Mouse (Mus musculus): ENCODE data around the gene Rab11fip5. TPM values are rescaled to one million over a fixed set of nuclear protein-coding genes. Genes with fewer than 3 reads are reported as not detected.

The Rab11fip5 gene
- total RNA-seq, 1 experiment from 2014 or later: 3.0 TPM

DNA sequence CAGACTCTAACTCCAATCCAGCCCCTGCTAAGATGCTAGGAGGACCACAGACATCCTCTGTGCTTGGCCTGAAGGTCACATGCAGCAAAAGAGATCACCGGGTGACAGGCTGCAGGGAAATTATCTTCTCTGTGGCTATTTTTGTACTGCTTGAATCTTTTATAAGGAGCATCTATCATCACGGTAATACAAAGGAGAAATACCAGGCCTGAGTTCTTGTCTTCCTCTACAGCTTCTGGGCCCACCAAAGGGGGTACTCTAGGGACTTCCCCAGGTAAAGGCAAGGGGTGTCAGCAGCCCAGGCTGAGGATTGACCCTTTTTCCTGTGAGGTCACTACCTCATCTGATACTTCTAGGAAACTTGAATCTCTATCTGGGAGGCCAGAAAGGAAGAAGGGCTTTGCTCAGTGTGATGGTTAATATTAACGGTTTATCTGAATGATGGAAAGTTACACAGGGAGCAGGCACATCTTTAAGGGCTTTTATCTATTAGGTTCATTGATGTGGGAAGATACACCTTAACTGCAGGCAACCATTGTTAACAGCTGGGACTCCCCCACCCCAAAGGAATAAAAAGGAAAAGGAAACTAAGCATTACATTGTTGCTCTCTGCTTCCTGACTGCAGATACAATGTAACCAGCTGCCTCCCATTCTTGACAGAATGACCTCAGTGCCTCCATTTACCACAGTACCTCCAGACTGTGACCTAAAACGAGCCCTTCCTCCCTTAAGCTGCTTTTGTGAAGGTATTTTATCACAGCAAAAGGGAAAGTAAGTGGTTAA, 17.6 kb downstream of the Rab11fip5 start:
- ATAC-seq (replicated peaks; ENCODE audit: insufficient number of reproducible peaks, low FRiP score, low TSS enrichment, poor library complexity, severe bottlenecking): no peak

DNA sequence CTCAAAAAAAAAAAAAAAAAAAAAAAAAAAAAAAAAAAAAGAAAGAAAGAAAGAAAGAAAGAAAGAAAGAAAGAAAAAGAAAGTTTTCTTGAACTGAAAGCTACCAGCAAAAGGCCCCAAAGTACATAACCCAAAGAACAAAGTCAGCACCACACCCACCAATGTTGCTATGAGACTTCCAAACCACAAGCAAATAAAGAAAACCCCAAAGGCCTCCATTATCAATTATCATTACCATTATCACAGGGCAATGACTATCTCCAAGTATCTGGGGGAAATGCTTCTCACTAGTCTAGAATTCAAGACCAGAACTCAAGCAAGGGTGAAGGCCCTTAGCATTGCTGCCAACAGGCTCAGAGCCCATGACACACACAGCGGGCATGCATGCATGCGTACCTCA, 18.7 kb downstream of the Rab11fip5 start:
- no peak for ATAC-seq (replicated peaks; ENCODE audit: insufficient number of reproducible peaks, low FRiP score, low TSS enrichment, poor library complexity, severe bottlenecking)

DNA sequence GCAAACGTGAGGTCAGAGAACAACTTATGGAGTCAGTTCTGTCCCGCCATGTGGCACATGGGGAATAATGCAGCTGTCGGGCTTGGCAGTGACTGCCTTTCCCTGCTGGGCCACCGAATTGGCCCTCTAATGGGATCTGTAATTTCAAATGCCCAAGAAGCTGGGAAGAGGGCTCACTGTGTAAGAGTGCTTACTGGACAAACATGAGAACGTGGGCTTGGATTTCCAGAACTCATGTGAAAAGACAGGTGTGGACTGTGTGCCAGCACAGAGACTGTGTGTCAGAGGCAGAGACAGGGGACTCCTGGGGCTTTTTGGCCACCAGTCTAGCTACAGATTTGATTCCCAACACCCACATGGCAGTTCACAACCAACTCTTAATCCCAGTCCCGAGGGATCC, 19.7 kb downstream of the Rab11fip5 start:
- ATAC-seq (replicated peaks; ENCODE audit: insufficient number of reproducible peaks, low FRiP score, low TSS enrichment, poor library complexity, severe bottlenecking): no peak

DNA sequence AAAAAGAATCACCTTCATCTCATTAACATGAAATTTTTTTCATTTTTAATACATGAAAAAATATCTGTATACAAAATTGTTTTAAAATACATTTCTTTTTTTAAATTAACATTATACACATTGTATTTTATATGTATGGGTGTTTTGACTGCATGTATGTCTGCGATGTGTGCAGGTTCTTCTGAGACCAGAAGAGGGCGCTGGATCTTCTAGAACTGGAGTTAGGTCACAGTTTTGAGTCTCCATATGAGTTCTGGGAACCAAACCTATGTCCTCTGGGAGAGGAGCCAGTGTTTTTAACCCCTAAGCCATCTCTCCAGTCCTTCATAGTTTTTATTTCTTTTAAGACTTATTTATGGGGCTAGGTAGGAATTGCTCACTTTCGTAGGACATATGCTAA, 20.7 kb downstream of the Rab11fip5 start:
- no peak for ATAC-seq (replicated peaks; ENCODE audit: insufficient number of reproducible peaks, low FRiP score, low TSS enrichment, poor library complexity, severe bottlenecking)

DNA sequence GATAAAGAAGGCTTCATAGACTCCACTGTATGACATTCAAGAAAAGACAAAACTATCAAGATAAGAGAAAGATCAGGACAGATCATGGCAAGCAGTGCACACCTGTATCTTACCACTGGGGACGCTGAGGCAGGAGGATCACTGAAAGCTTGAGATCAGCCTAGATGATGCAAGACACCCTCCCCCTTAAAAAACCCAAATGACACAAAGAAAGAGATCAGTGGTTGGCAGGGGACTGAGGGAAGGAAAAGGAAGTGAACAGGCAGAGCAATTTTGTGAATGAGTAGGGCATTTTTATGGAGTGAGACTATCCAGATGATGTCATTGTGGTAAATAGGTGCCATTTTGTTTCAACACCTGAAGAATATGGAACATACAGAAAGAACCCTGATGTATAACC, 24.3 kb downstream of the Rab11fip5 start:
- ATAC-seq (replicated peaks; ENCODE audit: insufficient number of reproducible peaks, low FRiP score, low TSS enrichment, poor library complexity, severe bottlenecking): no peak

DNA sequence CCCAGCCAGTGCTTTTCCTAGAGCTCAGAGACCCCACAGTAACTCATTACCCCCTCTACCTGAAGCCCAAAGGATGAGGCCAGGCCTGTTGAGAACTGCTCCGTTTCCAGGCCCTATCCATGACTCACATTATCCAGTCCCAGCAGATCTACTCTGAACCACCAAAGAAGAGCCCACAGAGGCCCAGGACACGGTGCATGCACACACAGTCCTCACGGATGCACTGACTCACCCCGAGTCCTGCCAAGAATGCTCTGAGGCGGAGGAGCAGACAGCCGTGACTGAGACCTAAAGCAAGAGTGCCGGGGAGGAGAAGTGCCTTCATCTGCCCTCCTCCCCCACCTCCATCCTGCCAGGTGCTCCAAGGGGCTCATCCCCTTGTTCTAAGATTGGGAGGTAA, 25.2 kb downstream of the Rab11fip5 start:
- ATAC-seq (replicated peaks; ENCODE audit: insufficient number of reproducible peaks, low FRiP score, low TSS enrichment, poor library complexity, severe bottlenecking): no peak

DNA sequence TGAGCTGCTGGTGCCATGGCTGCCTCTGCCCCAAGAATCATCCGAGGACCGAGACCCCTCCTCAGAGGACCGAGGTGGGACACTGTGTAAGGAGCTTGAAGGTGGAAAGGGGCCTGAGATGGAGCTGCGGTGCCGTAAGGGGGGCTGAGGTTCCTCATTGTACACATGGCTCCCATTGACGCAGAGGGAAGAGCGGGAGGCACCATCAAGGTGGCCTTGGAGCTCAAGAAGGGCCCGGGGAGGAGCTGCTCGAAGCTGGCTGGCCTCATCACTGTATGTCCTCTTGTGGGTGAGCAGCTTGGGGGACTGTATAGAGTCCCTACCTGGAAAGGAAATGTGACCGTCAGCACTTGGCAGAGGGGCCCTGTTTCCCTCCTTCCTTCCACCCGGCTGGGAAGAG, 26.3 kb downstream of the Rab11fip5 start:
- ATAC-seq (replicated peaks; ENCODE audit: insufficient number of reproducible peaks, low FRiP score, low TSS enrichment, poor library complexity, severe bottlenecking): no peak

DNA sequence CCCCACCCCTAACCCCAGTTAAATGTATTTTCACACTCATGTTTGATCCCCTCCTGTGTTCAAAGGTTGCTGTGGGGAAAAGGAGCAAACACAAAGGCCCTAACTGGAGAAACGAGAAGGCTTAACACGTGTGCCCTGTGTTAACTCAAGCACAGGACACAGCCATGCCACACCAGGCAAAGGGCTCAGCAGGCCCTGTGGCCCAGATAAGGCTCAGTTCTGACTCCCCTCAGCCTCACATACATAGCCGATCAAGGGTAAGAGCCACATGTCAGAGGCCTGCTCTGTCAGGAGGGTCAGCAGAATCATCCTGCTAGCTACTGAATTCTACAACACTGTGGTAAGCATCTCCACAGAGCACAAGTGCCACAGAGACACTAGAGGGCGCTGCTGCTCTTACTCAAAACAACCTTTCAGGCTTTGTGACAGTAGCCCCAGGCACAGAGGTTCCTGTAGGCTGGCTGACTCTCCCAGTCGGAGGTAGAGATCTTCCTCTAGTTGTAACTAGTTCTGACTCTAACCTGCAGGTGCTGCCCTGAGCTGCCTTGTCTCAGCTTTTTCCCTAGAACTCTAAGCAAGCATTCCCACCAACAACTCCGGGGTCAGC, 28.3 kb downstream of the Rab11fip5 start:
- peak; percentile 60 for ATAC-seq (replicated peaks; ENCODE audit: insufficient number of reproducible peaks, low FRiP score, low TSS enrichment, poor library complexity, severe bottlenecking)

DNA sequence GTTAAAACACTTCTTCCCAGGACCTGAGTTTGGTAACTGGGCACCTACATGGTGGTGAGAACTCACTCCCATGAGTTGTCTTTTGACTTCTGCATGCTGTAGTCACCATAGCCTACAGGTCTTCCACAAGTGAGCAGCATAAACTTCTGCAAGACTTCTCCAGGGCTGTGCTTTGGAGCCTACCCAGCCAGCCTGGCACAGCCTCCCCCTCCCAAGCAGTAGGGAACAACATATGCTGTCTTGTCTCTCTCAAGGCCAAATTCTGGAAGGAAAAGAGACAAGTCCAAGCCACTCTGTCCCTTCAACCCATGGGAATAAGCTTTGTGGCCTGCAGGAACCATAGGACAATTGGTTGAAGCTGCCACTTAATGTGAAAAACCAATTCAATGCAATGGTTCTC, 29.5 kb downstream of the Rab11fip5 start:
- ATAC-seq (replicated peaks; ENCODE audit: insufficient number of reproducible peaks, low FRiP score, low TSS enrichment, poor library complexity, severe bottlenecking): no peak

DNA sequence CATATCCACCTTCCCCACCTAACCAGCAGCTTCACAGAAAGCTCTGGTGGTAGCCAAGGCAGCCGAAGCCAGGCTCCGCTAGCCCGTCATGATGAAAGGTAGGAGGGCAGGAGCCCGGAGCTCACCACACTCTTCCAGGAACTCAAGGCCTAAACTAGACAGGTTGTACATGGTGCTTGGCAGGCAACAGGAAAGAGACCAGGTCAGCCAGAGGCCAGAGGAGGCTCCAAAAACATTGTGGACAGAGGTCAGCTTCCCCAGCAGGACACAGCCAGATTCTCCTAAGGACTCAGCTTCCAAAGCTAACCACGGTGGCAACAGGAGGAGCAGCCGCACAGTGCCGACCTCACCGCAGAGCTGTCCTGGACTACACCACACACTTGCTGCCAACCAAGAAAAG, 31.4 kb downstream of the Rab11fip5 start:
- ATAC-seq (replicated peaks; ENCODE audit: insufficient number of reproducible peaks, low FRiP score, low TSS enrichment, poor library complexity, severe bottlenecking): no peak

DNA sequence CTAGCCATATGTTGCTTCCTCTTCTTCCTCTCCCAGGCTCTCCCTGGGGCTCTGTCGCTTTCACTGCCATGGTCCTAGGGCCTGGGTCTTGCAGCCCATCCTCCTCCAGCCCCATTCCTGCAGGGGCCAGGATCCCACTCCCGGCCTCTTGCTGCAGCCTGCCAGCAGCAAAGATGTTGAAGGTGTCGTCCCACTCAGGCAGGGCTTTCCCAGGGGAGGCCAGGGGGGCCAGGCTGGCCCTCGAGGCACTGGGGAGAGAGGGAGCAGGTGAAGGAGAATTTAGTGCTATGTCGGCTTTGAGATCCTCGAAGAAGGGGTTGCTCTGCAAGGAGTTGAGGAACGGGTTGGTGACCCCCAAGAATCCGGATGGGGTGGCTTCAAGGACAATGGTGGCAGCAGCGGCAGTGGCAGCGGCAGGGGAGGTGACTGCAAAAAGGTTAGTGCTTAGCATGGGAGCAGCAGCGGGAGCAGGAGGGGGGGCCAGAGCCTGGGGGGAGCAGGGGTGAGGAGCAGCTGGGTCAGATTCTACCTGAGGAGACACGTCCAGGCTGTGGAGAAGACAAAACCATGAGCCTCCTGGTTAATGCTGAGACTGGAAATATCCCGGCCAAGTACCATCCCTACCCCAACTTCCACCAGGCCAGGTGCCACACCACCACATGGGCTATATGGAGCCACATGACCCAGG, 32.5 kb downstream of the Rab11fip5 start:
- no peak for ATAC-seq (replicated peaks; ENCODE audit: insufficient number of reproducible peaks, low FRiP score, low TSS enrichment, poor library complexity, severe bottlenecking)

DNA sequence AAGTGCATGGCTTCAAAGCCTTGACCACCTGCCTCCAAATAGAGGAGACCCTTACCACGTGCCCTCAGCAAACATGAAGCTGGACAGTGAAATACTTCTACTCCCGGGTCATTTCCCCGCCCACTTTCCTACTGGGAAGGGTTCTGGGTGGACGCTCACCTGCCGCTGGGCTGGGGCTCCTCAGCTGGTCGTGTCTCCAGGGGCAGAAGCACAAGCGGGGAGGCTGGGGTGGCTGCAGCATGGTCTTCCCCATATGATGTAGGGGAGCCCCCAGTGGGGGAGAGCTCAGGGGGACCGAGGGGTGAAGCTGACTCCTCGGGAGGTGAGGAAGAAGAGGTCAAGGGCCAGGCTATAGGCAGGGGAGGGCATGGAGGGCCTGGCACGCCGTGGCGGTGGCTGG, 34.2 kb downstream of the Rab11fip5 start:
- ATAC-seq (replicated peaks; ENCODE audit: insufficient number of reproducible peaks, low FRiP score, low TSS enrichment, poor library complexity, severe bottlenecking): no peak

DNA sequence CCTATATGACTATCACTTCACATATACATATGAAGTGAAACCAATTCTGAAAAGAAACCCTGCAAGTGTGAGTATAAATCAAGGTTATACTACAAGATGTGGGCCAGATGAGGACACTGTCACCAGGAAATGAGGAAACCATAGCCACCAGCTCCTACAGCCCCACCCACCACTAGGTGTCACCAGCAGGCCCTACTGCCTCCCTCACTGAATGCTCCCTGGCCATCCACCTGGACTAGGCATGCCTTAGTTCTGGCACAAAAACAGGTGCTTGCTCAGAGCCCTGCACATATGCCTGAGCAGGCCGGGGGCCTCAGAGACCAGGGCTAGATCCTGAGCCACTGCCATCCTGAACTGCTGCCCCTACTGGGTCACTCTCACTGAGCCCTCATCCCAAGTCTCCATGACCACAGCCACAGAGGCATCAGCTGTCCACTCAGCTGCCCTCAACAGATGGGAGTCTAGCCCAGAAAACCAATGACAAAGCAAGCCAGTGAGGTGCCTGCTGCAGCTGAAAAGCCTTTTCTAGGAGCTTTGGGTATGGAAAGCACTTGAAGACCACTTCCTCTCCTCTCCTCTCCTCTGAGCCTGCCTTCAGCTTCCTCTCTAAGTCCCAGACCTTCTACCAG, 35.0 kb downstream of the Rab11fip5 start:
- ATAC-seq (replicated peaks; ENCODE audit: insufficient number of reproducible peaks, low FRiP score, low TSS enrichment, poor library complexity, severe bottlenecking): peak; percentile 37

DNA sequence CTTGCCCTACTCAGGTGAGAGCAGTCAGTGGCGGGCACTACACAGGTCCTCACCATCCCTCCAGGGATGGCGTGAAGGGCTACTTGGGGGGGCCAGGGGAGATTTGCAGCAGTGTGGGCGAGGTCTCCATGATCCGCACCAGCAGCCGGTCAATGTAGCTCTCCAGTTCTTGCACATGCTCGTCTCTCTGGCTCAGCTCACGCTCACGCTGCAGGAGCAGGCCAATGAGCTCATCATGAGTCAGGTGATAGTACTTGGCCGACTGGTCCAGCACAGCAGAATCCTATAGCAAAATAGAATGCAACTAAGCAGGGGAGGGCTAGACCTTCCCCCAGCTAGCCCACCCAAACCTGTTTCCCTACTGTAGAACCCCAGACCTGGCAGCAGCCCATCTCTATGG, 37.5 kb downstream of the Rab11fip5 start:
- no peak for ATAC-seq (replicated peaks; ENCODE audit: insufficient number of reproducible peaks, low FRiP score, low TSS enrichment, poor library complexity, severe bottlenecking)

DNA sequence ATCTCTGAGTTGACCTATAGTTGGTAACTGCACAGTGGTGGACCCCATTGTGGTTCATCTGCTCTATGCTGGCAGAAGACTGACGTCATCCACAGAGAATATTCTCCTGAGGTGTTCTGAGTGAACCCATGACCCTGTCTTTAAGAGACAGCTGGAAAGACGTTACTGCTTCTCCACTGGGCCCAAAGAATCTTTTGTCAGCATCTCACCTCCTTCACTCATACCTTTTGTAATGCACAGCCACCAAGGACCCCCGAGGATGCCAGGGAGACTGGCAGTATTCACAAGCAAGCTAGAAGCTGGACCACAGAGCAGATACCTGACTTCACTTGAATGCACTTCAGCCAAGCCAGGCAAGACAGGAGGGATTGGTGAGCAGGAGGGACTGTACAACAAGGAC, 39.1 kb downstream of the Rab11fip5 start:
- ATAC-seq (replicated peaks; ENCODE audit: insufficient number of reproducible peaks, low FRiP score, low TSS enrichment, poor library complexity, severe bottlenecking): no peak

DNA sequence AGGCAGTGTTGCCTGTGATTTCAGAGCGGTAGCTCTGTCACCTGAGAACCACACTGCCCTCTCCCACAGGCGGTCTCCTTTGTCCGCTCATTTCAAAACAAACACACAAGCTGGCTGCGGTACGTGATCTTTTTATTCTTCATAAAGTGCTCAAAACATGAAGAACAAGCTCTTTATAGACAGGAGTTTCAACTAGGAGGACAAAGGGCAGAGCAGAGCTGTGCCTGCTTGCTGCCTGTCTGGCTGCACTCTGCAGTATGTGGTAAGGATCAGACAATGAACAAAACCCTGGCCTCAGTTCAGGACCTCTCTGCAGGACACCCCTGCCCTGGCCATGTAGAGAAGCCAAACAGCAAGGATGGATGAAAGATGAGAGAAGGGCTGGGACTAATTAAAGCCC, 39.6 kb downstream of the Rab11fip5 start:
- no peak for ATAC-seq (replicated peaks; ENCODE audit: insufficient number of reproducible peaks, low FRiP score, low TSS enrichment, poor library complexity, severe bottlenecking)

DNA sequence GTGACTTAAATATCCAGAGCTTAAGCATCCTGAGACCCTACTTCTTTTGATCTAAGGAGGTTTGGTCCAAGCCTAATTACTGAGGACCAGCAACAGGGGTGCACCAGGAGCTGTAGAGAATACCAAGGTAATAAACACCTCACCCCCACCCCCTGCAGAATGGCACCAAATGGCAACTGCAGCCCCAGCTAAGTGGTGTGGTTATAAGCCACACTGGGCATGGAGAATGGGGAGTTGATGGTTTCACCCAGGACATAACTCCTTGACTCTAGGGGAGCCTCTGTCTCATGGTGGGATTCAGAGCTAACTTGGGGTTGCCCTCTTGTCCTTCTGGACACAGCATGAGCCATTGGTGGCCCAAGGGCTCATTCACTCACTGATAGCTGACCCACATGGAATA, 40.2 kb downstream of the Rab11fip5 start:
- ATAC-seq (replicated peaks; ENCODE audit: insufficient number of reproducible peaks, low FRiP score, low TSS enrichment, poor library complexity, severe bottlenecking): no peak

DNA sequence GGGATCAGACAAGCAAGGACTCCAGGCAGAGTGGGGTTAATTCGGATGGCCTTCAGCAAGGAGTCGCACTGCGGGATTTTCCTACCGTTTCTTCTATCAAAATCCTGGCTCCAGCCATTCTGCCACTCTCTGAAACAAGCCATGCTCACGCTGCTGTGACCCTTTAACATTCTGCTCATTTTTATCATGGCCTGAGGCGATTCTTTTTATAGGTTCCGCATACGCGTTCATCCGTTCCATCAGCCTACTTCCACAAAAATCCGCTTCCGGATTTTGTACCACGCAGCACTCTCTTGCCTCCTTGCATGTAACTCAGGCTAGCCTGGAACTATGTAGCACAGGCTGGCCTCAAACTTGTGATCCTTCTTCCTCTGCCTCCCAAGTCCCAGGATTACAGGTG, 40.7 kb downstream of the Rab11fip5 start:
- ATAC-seq (replicated peaks; ENCODE audit: insufficient number of reproducible peaks, low FRiP score, low TSS enrichment, poor library complexity, severe bottlenecking): 0 out of 2 replicates have a peak, but pooled peaks have one; percentile 10

DNA sequence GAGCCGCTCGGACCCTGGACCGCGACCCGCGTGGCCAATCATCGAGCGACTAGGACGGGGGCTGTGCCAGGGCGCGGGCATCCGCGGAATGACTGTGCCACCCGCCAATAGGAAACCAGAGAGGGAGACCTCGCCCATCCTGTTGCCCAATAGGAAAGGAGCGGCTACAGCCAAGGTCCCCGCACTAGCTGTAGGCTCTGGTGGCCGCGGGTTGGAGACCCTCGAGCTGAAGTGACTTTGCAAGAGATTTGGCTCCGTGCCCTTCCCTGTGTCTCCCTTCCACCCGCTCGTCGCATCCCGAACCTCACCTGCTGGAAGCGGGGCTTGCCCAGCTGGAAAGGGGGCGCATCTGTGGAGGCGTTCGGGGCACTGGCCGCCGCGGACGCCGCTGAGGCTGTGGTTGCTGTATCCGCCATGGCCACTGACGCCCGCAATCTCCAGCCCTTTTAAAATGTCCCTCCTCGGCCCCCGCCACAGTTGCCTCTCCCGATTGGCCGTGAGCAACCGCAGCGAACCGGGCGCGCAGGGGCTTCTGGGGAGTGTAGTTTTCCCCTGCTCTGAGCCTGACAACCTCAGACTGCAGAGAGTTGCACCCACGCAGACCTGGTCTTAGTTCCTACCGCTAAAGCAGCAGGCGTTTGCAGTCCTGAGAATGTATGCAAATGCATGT, 41.3 kb downstream of the Rab11fip5 start, which contains the start of gene Sfxn5:
TSS of gene Sfxn5 (minus strand) at position 423 of the 670 bp plus-strand sequence.
- peak; percentile 80 for ATAC-seq (replicated peaks; ENCODE audit: insufficient number of reproducible peaks, low FRiP score, low TSS enrichment, poor library complexity, severe bottlenecking)

Measured in monocyte, adult 5-6 weeks (primary cell).